Mouse (Mus musculus): Measurements from ENCODE around the gene Nccrp1. TPM values are rescaled to one million over a fixed set of nuclear protein-coding genes. Genes with fewer than 3 reads are reported as not detected.

The Nccrp1 gene
- polyA plus RNA-seq, 1 experiment from 2014 or later: 4.6 TPM

DNA sequence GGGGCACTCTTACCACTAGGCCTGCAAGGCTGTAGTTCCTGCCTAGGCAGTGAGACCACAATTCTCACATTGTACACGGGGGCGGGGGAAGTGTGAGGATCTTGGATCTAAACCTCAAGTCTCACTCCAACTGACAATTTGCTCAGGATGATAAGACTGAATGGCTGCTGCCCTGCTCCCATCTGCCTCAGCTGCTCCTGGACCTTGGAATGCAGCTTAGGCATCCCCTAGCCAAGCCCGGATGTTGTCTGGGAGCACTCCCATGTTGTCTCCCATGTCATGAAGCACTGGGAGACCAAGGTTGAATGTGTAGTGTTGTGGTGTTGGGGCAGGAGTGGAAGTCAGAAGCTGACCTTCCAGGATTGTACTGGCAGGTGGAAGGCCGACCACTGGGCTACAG is 20.5 kb upstream of the Nccrp1 start:
- 86% methylated on average over 4 of the region's 4 CpGs for WGBS
- H3K4me1 ChIP-seq: peaks cover 32% of the 10 kb centered on the region
- H3K9ac ChIP-seq: no peak overlapping the region
- no peak for ATAC-seq (ENCODE audit: insufficient number of reproducible peaks, low FRiP score, low TSS enrichment, low read depth)
- H3K36me3 ChIP-seq: peaks cover 62% of the 10 kb centered on the region
- H3K27me3 ChIP-seq: no peaks in the 10 kb centered on the region
- no peaks in the 10 kb centered on the region for H3K9me3 ChIP-seq (replicated peaks)
- no peak overlapping the region for H3K4me2 ChIP-seq (replicated peaks)
- no peak overlapping the region for H3K4me3 ChIP-seq (replicated peaks)
- H3K27ac ChIP-seq (replicated peaks): no peak overlapping the region

DNA sequence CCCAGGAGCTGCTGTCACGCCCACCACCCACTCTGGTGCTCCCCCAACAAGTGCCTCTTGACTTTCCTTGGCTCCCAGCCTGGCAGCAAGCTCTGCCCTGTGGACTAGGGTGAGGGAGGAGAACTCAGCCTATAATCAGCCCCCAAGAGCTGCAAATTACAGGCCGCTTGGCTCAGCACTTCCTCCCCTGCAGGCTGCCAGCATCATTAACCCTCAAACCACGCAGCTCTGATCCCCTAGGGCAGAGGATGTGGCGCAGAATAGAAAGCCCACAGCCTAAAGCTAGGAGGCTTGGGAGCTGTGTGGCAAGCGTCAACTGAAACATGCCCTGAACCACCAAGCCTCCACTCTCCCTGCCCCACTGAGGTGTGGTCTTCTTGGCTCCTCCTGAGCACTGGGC is 18.4 kb upstream of the Nccrp1 start:
- Histone ChIP-seq H3K36me3 (peaks cover 78% of the 10 kb centered on the region), H3K9ac (no peak overlapping the region), H3K9me3 (replicated peaks) (no peaks in the 10 kb centered on the region), H3K4me1 (peaks cover 16% of the 10 kb centered on the region), H3K4me3 (replicated peaks) (no peak overlapping the region), H3K4me2 (replicated peaks) (no peak overlapping the region), H3K27ac (replicated peaks) (no peak overlapping the region), H3K27me3 (no peaks in the 10 kb centered on the region)
- 52% methylated on average over 5 of the region's 5 CpGs for WGBS
- ATAC-seq (ENCODE audit: insufficient number of reproducible peaks, low FRiP score, low TSS enrichment, low read depth): 0 out of 2 replicates have a peak, but pooled peaks have one; percentile 21

GRCm38 (mm10) chr7:28562951-28563350 is 15.9 kb upstream of the Nccrp1 start:
- H3K4me3 ChIP-seq (replicated peaks): no peak overlapping the region
- H3K9me3 ChIP-seq (replicated peaks): no peaks in the 10 kb centered on the region
- WGBS: 94% methylated on average over 13 of the region's 13 CpGs
- no peak for ATAC-seq (ENCODE audit: insufficient number of reproducible peaks, low FRiP score, low TSS enrichment, low read depth)
- 0 out of 2 replicates have a peak, but pooled peaks cover 10% of the 10 kb centered on the region for H3K4me1 ChIP-seq
- peaks cover 79% of the 10 kb centered on the region for H3K36me3 ChIP-seq
- no peak overlapping the region for H3K4me2 ChIP-seq (replicated peaks)
- H3K27ac ChIP-seq (replicated peaks): no peak overlapping the region
- no peak overlapping the region for H3K9ac ChIP-seq
- no peaks in the 10 kb centered on the region for H3K27me3 ChIP-seq

GRCm38 (mm10) chr7:28562371-28562770 is 15.3 kb upstream of the Nccrp1 start:
- Histone ChIP-seq H3K4me3 (replicated peaks) (no peak overlapping the region), H3K4me1 (peaks cover 10% of the 10 kb centered on the region; the same call in 1 of the 2 replicates), H3K9ac (no peak overlapping the region), H3K4me2 (replicated peaks) (no peak overlapping the region), H3K36me3 (peaks cover 73% of the 10 kb centered on the region), H3K9me3 (replicated peaks) (no peaks in the 10 kb centered on the region), H3K27ac (replicated peaks) (no peak overlapping the region), H3K27me3 (no peaks in the 10 kb centered on the region)
- ATAC-seq (ENCODE audit: insufficient number of reproducible peaks, low FRiP score, low TSS enrichment, low read depth): no peak
- WGBS: 87% methylated on average over 13 of the region's 13 CpGs

GRCm38 (mm10) chr7:28561967-28562366 is 14.9 kb upstream of the Nccrp1 start:
- WGBS: 92% methylated on average over 11 of the region's 11 CpGs
- no peak for ATAC-seq (ENCODE audit: insufficient number of reproducible peaks, low FRiP score, low TSS enrichment, low read depth)
- Histone ChIP-seq H3K27ac (replicated peaks) (no peak overlapping the region), H3K4me3 (replicated peaks) (no peak overlapping the region), H3K36me3 (peaks cover 69% of the 10 kb centered on the region), H3K4me1 (peaks cover 12% of the 10 kb centered on the region; the same call in 1 of the 2 replicates), H3K9ac (no peak overlapping the region), H3K9me3 (replicated peaks) (no peaks in the 10 kb centered on the region), H3K27me3 (no peaks in the 10 kb centered on the region), H3K4me2 (replicated peaks) (no peak overlapping the region)

DNA sequence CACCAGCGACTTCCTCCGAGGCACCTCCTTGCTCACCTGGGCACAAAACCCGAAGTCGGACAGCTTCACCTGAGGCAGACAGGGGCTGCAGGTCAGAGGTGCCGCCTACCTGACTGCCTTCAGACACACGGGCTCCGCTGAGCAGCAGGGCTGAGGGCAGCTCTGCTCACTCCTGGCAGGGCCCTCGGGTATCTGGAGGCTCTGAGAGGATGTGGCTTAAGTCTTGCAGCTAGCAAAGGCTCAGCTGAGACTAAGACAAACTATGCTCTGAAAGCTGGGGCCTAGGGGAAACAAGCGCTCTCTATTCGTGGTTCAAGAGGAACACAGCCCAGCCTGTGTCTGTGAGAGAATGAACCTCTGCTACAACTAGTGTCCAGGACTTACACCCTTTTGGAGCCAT is 13.8 kb upstream of the Nccrp1 start:
- H3K4me3 ChIP-seq (replicated peaks): no peak overlapping the region
- H3K4me1 ChIP-seq: peaks cover 14% of the 10 kb centered on the region; the same call in 1 of the 2 replicates
- ATAC-seq (ENCODE audit: insufficient number of reproducible peaks, low FRiP score, low TSS enrichment, low read depth): no peak
- WGBS: 89% methylated on average over 10 of the region's 10 CpGs
- no peak overlapping the region for H3K27ac ChIP-seq (replicated peaks)
- no peak overlapping the region for H3K4me2 ChIP-seq (replicated peaks)
- no peaks in the 10 kb centered on the region for H3K27me3 ChIP-seq
- peaks cover 58% of the 10 kb centered on the region for H3K36me3 ChIP-seq
- H3K9ac ChIP-seq: no peak overlapping the region
- no peaks in the 10 kb centered on the region for H3K9me3 ChIP-seq (replicated peaks)

DNA sequence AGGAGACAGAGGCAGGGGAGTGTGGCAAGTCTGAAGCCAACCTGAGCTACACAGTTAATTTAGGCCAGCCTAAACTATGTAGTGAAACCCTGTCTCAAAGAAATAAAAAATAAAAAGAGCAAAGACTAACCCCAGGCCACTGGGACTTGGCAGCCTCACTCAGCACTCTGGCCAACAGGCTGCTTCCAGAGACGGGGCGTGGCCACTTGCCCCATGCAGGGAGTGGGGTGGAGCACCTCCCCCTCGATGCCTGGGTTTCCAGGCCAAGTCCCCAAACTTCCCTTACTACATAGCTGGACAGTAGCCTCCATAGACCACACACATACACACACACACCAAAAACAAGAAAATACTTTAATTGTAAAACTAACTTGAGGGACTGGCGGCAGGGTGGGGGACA is 11.4 kb upstream of the Nccrp1 start:
- peaks cover 34% of the 10 kb centered on the region for H3K36me3 ChIP-seq
- H3K27ac ChIP-seq (replicated peaks): peak overlapping the region; percentile 69; the same call in 1 of the 2 replicates
- H3K9me3 ChIP-seq (replicated peaks): no peaks in the 10 kb centered on the region
- no peak overlapping the region for H3K9ac ChIP-seq
- H3K4me2 ChIP-seq (replicated peaks): no peak overlapping the region
- H3K27me3 ChIP-seq: no peaks in the 10 kb centered on the region
- 0 out of 2 replicates have a peak, but pooled peaks have one; percentile 35 for ATAC-seq (ENCODE audit: insufficient number of reproducible peaks, low FRiP score, low TSS enrichment, low read depth)
- peaks cover 14% of the 10 kb centered on the region; the same call in 1 of the 2 replicates for H3K4me1 ChIP-seq
- 50% methylated on average over 4 of the region's 4 CpGs for WGBS
- H3K4me3 ChIP-seq (replicated peaks): no peak overlapping the region

DNA sequence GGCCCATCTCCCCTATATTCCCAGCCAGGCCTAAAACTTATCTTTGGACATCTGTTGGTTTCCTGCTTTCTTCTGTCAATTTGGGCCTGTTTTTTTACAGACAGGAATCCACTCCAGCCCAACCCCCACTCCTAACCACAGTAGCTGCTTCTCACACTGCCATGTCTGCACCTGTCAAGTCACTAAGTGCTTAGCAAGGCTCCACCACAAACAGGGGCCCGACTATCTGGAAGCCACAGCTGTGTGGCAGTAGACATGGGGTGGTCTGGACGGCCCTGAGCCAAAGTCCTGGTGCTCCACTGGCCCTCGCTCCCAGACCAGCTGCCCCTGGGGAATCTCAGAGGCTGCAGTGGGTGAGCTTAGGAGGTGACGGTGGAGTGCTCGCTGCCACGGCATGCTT is 10.7 kb upstream of the Nccrp1 start:
- Histone ChIP-seq H3K4me2 (replicated peaks) (no peak overlapping the region), H3K36me3 (peaks cover 29% of the 10 kb centered on the region), H3K9me3 (replicated peaks) (no peaks in the 10 kb centered on the region), H3K27ac (replicated peaks) (no peak overlapping the region), H3K4me3 (replicated peaks) (no peak overlapping the region), H3K4me1 (peaks cover 14% of the 10 kb centered on the region; the same call in 1 of the 2 replicates), H3K9ac (no peak overlapping the region), H3K27me3 (no peaks in the 10 kb centered on the region)
- WGBS: 66% methylated on average over 6 of the region's 6 CpGs
- ATAC-seq (ENCODE audit: insufficient number of reproducible peaks, low FRiP score, low TSS enrichment, low read depth): no peak

DNA sequence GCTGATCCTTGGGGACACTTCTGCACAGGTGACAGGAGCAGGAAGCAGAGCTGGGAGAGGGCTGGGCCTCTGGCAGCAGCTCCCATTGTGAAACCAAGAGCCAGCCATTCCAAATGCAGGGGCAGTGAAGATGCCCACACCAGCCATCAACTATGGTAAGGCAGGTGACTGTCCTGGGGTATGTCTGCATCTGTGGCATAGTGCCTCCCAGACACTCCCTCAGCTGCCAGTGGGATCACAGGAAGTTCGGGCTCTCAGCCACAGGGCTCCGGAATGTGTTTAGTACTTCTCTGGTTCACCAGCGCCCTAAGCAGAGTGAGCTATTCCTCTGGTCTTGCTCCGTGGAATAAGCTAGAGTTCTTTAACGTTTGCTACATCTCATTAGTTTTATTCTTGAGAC is 10.0 kb upstream of the Nccrp1 start:
- Histone ChIP-seq H3K4me2 (replicated peaks) (no peak overlapping the region), H3K27me3 (no peaks in the 10 kb centered on the region), H3K4me1 (peaks cover 14% of the 10 kb centered on the region; the same call in 1 of the 2 replicates), H3K9ac (no peak overlapping the region), H3K27ac (replicated peaks) (no peak overlapping the region), H3K9me3 (replicated peaks) (no peaks in the 10 kb centered on the region), H3K4me3 (replicated peaks) (no peak overlapping the region), H3K36me3 (peaks cover 22% of the 10 kb centered on the region)
- ATAC-seq (ENCODE audit: insufficient number of reproducible peaks, low FRiP score, low TSS enrichment, low read depth): no peak
- WGBS: 64% methylated on average over 5 of the region's 5 CpGs

GRCm38 (mm10) chr7:28555939-28556535 is 9.0 kb upstream of the Nccrp1 start:
- H3K4me3 ChIP-seq (replicated peaks): no peak overlapping the region
- no peak for ATAC-seq (ENCODE audit: insufficient number of reproducible peaks, low FRiP score, low TSS enrichment, low read depth)
- H3K27me3 ChIP-seq: no peaks in the 10 kb centered on the region
- no peak overlapping the region for H3K4me2 ChIP-seq (replicated peaks)
- H3K4me1 ChIP-seq: peaks cover 14% of the 10 kb centered on the region; the same call in 1 of the 2 replicates
- 20% methylated on average over 5 of the region's 5 CpGs for WGBS
- no peaks in the 10 kb centered on the region for H3K9me3 ChIP-seq (replicated peaks)
- no peak overlapping the region for H3K9ac ChIP-seq
- peaks cover 18% of the 10 kb centered on the region; the same call in 1 of the 2 replicates for H3K36me3 ChIP-seq
- no peak overlapping the region for H3K27ac ChIP-seq (replicated peaks)

GRCm38 (mm10) chr7:28553076-28553475 is 6.0 kb upstream of the Nccrp1 start:
- ATAC-seq (ENCODE audit: insufficient number of reproducible peaks, low FRiP score, low TSS enrichment, low read depth): no peak
- H3K4me2 ChIP-seq (replicated peaks): no peak overlapping the region
- no peak overlapping the region for H3K4me3 ChIP-seq (replicated peaks)
- peaks cover 6% of the 10 kb centered on the region; the same call in 1 of the 2 replicates for H3K27me3 ChIP-seq
- H3K27ac ChIP-seq (replicated peaks): no peak overlapping the region
- 84% methylated on average over 6 of the region's 6 CpGs for WGBS
- no peaks in the 10 kb centered on the region for H3K9me3 ChIP-seq (replicated peaks)
- no peak overlapping the region for H3K9ac ChIP-seq
- no peaks in the 10 kb centered on the region for H3K36me3 ChIP-seq
- peaks cover 3% of the 10 kb centered on the region; the same call in 1 of the 2 replicates for H3K4me1 ChIP-seq

DNA sequence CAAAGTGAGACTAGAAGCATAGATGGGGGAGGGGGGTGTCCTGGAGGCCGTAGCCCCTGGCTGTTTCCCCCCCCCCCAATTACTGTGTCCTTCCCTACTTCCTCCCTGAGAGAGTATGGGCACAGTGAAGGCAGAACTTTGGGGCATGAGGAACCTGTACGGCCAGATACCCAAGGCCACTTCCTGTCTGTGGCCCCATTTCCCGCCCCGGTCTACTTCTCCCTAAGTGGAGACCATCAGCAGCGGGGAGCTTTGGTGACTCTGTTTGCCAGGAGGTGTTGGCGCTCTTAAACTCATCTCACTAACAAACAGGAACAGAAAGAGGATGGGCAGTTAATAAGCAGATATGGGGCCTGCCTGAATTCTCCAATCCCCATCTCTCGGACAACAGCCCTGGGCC is 574 bp upstream of the Nccrp1 start:
- no peak overlapping the region for H3K4me2 ChIP-seq (replicated peaks)
- WGBS: 56% methylated on average over 7 of the region's 7 CpGs
- H3K27me3 ChIP-seq: peaks cover 56% of the 10 kb centered on the region
- H3K36me3 ChIP-seq: no peaks in the 10 kb centered on the region
- H3K27ac ChIP-seq (replicated peaks): no peak overlapping the region
- H3K4me3 ChIP-seq (replicated peaks): no peak overlapping the region
- no peak for ATAC-seq (ENCODE audit: insufficient number of reproducible peaks, low FRiP score, low TSS enrichment, low read depth)
- H3K9me3 ChIP-seq (replicated peaks): no peaks in the 10 kb centered on the region
- peaks cover 20% of the 10 kb centered on the region for H3K4me1 ChIP-seq
- no peak overlapping the region for H3K9ac ChIP-seq
